Comparison of ENCODE assay signal across 8 mouse cellular contexts in genomic region chr2:20962284-20962683, GRCm38 (mm10). TPM values are rescaled to one million over a fixed set of nuclear protein-coding genes. Genes with fewer than 3 reads are reported as not detected.
DNase-seq lines count a peak whose midpoint lies in the region; ATAC-seq and TF ChIP-seq lines count a peak whose summit lies in the region.

No protein-coding gene starts in this region.

- H3K9me3 ChIP-seq in E14TG2a.4 (ENCODE audit: low read length), result no peaks in the 10 kb centered on the region
- H3K9me3 ChIP-seq in forebrain, embryonic 12.5 days, result no peaks in the 10 kb centered on the region

- H3K9ac ChIP-seq in heart, adult 2 months (ENCODE audit: low read depth, low read length), result no peak overlapping the region
- H3K9ac ChIP-seq in forebrain, embryonic 12.5 days, result peak overlapping the region; percentile 33; the same call in 1 of the 2 replicates

- H3K79me2 ChIP-seq in heart, adult 2 months (replicated peaks; ENCODE audit: control insufficient read depth, insufficient read depth, low read length), result peaks cover 5% of the 10 kb centered on the region

- peak in 1 of 2 experiments; percentile 28 for DNase-seq in heart, adult 2 months
- no peak for DNase-seq in heart, postnatal 14 days
- peak; percentile 52 to 59 for DNase-seq in layer of hippocampus, postnatal 36 days
- DNase-seq in kidney, postnatal 14 days, result no peak
- no peak for DNase-seq in kidney, postnatal 36 days

- H3K4me1 ChIP-seq in heart, adult 2 months (ENCODE audit: control insufficient read depth, insufficient read depth, low read length), result peaks cover 22% of the 10 kb centered on the region
- peaks cover 77% of the 10 kb centered on the region for H3K4me1 ChIP-seq in E14TG2a.4 (replicated peaks; ENCODE audit: low read depth, low read length)
- peaks cover 60% of the 10 kb centered on the region for H3K4me1 ChIP-seq in forebrain, embryonic 12.5 days

- TF ChIP-seq CTCF in heart, adult 2 months (IDR thresholded peaks at IDR 0.05), result no peak
- TF ChIP-seq CTCF in E14TG2a.4 (conservative IDR thresholded peaks at IDR 0.05; ENCODE audit: low read length), result no peak

- intact Hi-C loops in heart, adult 2 months (cut with DNase I), result no loop called here
- intact Hi-C loops in heart, postnatal 14 days (cut with DNase I), result loop anchor here (5.0 kb wide), 1 partner anchor 225 kb away; no protein-coding TSS in a partner anchor

- ATAC-seq in forebrain, embryonic 12.5 days (ENCODE audit: low FRiP score), result no peak
- ATAC-seq in inflammation-experienced regulatory T-cells, adult 6 months, result no peak

- no peak; the same call in 1 of the 2 replicates for TF ChIP-seq POLR2A in heart, adult 2 months (IDR thresholded peaks at IDR 0.05; ENCODE audit: insufficient read depth, low read depth, low read length)

- no peak for TF ChIP-seq EP300 in heart, adult 2 months (IDR thresholded peaks at IDR 0.05; ENCODE audit: insufficient read depth, low read depth, low read length)

- WGBS in heart, adult 2 months, result 18% methylated on average over 2 of the region's 2 CpGs
- 29% methylated on average over 2 of the region's 2 CpGs for WGBS in forebrain, embryonic 12.5 days

- peak overlapping the region; percentile 34 for H3K4me2 ChIP-seq in forebrain, embryonic 12.5 days

- H3K36me3 ChIP-seq in heart, adult 2 months (ENCODE audit: control insufficient read depth, insufficient read depth, low read length), result peaks cover 20% of the 10 kb centered on the region
- peaks cover 6% of the 10 kb centered on the region; the same call in 1 of the 2 replicates for H3K36me3 ChIP-seq in E14TG2a.4 (ENCODE audit: insufficient read depth, low read length)
- H3K36me3 ChIP-seq in forebrain, embryonic 12.5 days (replicated peaks), result no peaks in the 10 kb centered on the region

- H3K27me3 ChIP-seq in heart, adult 2 months (ENCODE audit: control insufficient read depth, insufficient read depth, low read length), result no peaks in the 10 kb centered on the region
- H3K27me3 ChIP-seq in E14TG2a.4 (ENCODE audit: insufficient read depth, low read length), result no peaks in the 10 kb centered on the region
- no peaks in the 10 kb centered on the region for H3K27me3 ChIP-seq in forebrain, embryonic 12.5 days

- H3K27ac ChIP-seq in heart, adult 2 months, result peak overlapping the region; percentile 70
- 0 out of 2 replicates have a peak overlapping the region, but pooled peaks have one; percentile 27 for H3K27ac ChIP-seq in forebrain, embryonic 12.5 days

- H3K4me3 ChIP-seq in heart, adult 2 months, result peak overlapping the region; percentile 17; the same call in 1 of the 2 replicates
- peak overlapping the region; percentile 26; the same call in 1 of the 2 replicates for H3K4me3 ChIP-seq in E14TG2a.4 (replicated peaks; ENCODE audit: low read length)
- no peak overlapping the region for H3K4me3 ChIP-seq in forebrain, embryonic 12.5 days (replicated peaks)

RNA-seq across cellular contexts. Expression of gene Arhgap21, which starts 6.4 kb away (rescaled TPM):
- total RNA-seq in heart, adult 2 months (2021), result 10 to 100 TPM; 65.2 to 74.5 TPM
- polyA plus RNA-seq in heart, adult 2 months (2012; rRNA removed), result 18.1 and 27.9 TPM in 2 replicates
- 10 to 100 TPM; 84.5 to 91.7 TPM for total RNA-seq in heart, postnatal 14 days (2021)
- 55.8 and 59.7 TPM in 2 replicates for polyA plus RNA-seq in forebrain, embryonic 12.5 days (2016; fragmentation: Nextera tagmentation; extraction: Ambion mirVana)
- 100 to 1,000 TPM; 331 to 369 TPM for total RNA-seq in layer of hippocampus, postnatal 36 days (2021)
- 1 to 10 TPM; 1.2 to 2.2 (median 1.3) TPM for polyA plus RNA-seq in inflammation-experienced regulatory T-cells, adult 6 months (2017; shearing (Covaris generic))

Comparison
In these comparisons a context has a peak if more than half of its experiments do, and no peak if none do; other contexts are left out.
1. DNase-seq: peak in layer of hippocampus, postnatal 36 days (2 of 2); none in heart, postnatal 14 days (0 of 2), kidney, postnatal 14 days (single experiment) and kidney, postnatal 36 days (0 of 2).